Mouse (Mus musculus) megakaryocyte, embryonic 14.5 days (primary cell): ENCODE measurements around the gene Prph.

Experiments used
- FLI1 ChIP-seq: IDR thresholded peaks from 2 replicates; pipeline ENCODE4 v1.6.1; 2012; ENCODE audit warnings: low read length, inconsistent platforms, mixed read lengths
- GATA1 ChIP-seq: IDR thresholded peaks from 3 replicates; pipeline ENCODE4 v1.6.1; 2012; ENCODE audit warnings: mixed read lengths, low read length, inconsistent platforms, borderline replicate concordance

DNA sequence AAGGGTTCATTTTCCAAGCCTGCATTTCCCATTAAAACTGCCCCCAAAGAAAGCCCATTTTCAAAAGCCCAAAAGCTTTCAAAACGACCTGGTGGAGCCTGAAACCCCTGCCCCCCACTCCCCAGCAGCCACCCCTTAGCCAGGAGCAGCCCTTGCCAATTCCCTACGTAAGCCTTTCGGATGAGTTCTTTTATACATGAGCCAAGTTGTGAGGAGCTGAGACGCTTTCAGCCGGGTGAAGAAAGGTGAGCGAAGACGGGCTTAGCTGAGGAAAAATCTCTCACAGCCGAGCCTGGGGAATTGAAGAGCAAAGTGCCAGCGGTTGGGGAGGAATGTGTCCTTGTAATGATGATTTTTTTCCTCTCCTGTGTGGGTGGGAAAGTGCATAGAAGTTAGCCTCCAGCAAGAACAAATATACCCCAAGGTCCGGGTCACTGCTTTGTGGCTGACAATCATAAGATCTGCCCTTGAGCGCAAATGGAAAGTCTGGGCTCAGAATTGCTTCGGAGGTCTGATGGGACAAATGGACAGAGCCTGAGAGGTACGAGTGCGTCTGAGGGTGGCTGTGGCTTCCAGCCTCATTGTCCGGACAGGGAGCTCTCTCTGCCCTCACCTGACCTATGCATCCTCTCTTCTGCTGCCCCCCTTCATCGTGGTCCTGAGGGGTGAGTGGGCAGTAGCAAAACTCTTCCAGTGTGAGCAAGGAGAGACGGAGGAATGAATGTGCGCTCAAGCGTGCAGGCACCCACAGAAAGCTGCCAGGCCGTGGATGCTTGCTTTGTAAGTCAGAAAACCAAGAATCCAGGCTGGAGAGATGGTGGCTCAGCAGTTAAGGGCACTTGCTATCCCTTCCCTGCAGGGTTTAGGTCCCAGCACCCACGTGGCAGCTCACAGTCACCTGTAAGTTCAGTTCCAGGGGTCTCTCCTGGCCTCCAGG lies 13.8 kb upstream of the Prph start:
- TF ChIP-seq GATA1 (no peak), FLI1 (no peak)
